25 mouse cellular contexts compared by ENCODE assay signal in the genomic region with DNA sequence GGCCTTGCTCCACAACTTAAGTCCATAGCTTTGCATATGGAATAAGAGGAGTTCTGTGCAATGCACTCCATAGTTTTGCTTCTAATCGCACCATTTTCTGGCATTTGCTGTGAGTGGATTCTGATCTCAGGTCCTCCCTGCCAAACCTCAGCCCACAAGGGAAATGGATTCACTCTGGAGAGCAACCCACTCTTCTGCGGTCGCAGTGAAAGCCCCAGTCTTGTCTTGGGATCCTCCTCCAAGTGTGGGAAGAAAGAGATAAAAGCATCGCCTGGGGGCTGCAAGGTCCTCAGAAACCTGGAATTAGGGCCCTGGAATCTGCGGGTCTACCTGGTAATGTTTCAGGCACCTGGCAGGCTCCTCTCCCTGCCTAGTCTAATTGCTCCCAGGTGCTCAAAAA.
"Had no signal": no experiment of that assay in that cellular context is flagged by ENCODE, and none has a peak within 500 bp of the region (broad histone marks: within the 10 kb centered on the region; RNA-seq: fewer than 3 reads in every experiment).

No protein-coding gene starts in this region.

- H3K9ac ChIP-seq: heart, embryonic 12.5 days; hindbrain, embryonic 12.5 days; hindbrain, embryonic 14.5 days; intestine, embryonic 15.5 days; limb, embryonic 13.5 days; limb, embryonic 15.5 days; liver, embryonic 12.5 days; liver, embryonic 14.5 days had no signal

- H3K36me3 ChIP-seq: heart, embryonic 10.5 days; heart, embryonic 12.5 days; hindbrain, embryonic 10.5 days; hindbrain, embryonic 12.5 days; intestine, embryonic 15.5 days; limb, embryonic 13.5 days; limb, embryonic 15.5 days; liver, embryonic 12.5 days had no signal

- H3K9me3 ChIP-seq: heart, embryonic 10.5 days; heart, embryonic 12.5 days; hindbrain, embryonic 10.5 days; hindbrain, embryonic 12.5 days; intestine, embryonic 15.5 days; limb, embryonic 13.5 days; limb, embryonic 15.5 days; liver, embryonic 12.5 days had no signal

- ATAC-seq: hindbrain, embryonic 16.5 days; inflammation-experienced regulatory T-cells, adult 6 months; intestine, embryonic 15.5 days; intestine, postnatal 0 days; liver, embryonic 12.5 days had no signal

- H3K27ac ChIP-seq: gastrocnemius, adult 2 months; heart, embryonic 10.5 days; hindbrain, embryonic 10.5 days; hindbrain, embryonic 12.5 days; hindbrain, embryonic 14.5 days; intestine, embryonic 15.5 days; layer of hippocampus, adult 2 months; limb, embryonic 15.5 days; liver, embryonic 12.5 days; liver, embryonic 14.5 days had no signal

- H3K4me3 ChIP-seq: gastrocnemius, adult 2 months; heart, embryonic 10.5 days; heart, embryonic 12.5 days; hindbrain, embryonic 10.5 days; hindbrain, embryonic 12.5 days; intestine, embryonic 15.5 days; layer of hippocampus, adult 2 months; limb, embryonic 13.5 days; limb, embryonic 15.5 days; liver, embryonic 12.5 days had no signal

- H3K4me1 ChIP-seq: heart, embryonic 10.5 days; hindbrain, embryonic 10.5 days; hindbrain, embryonic 12.5 days; intestine, embryonic 15.5 days; liver, embryonic 12.5 days had no signal

- H3K27me3 ChIP-seq: heart, embryonic 12.5 days; hindbrain, embryonic 12.5 days; intestine, embryonic 15.5 days; limb, embryonic 13.5 days; limb, embryonic 15.5 days; liver, embryonic 12.5 days had no signal

- H3K4me2 ChIP-seq: heart, embryonic 12.5 days; hindbrain, embryonic 12.5 days; hindbrain, embryonic 14.5 days; intestine, embryonic 15.5 days; limb, embryonic 13.5 days; limb, embryonic 15.5 days; liver, embryonic 12.5 days had no signal

- DNase-seq: gastrocnemius, adult 2 months; gastrocnemius, postnatal 10 days; gastrocnemius, postnatal 25 days; heart, postnatal 10 days; heart, postnatal 4 days; kidney, adult 18-20 months; kidney, adult 8-10 months; kidney, postnatal 10 days; kidney, postnatal 25 days; kidney, postnatal 4 days; left cerebral cortex, postnatal 4 days had no signal
